Mouse (Mus musculus) stomach, embryonic 16.5 days (tissue): ENCODE results near the gene Cfap61. TPM values are rescaled to one million over a fixed set of nuclear protein-coding genes. Genes with fewer than 3 reads are reported as not detected.

Experiments
- ATAC-seq: fragments of 200-750 bp; cut with Nextera tagmentation; 2 replicates; pipeline ENCODE4 v1.8.0; 2017; ENCODE audit warnings: moderate number of reproducible peaks, moderate TSS enrichment; ENCODE audit not compliant: insufficient read depth, low FRiP score
- H3K27ac ChIP-seq: fragments of 300-500 bp; sonication (generic); 2 replicates; pipeline ENCODE4 v1.5.1; 2014; ENCODE audit warnings: low read length
- H3K27me3 ChIP-seq: fragments of 300-500 bp; sonication (generic); 2 replicates; pipeline ENCODE4 v1.6.1; 2014; ENCODE audit warnings: low read length, control low read depth, mixed read lengths; ENCODE audit not compliant: control insufficient read depth, insufficient read depth
- H3K36me3 ChIP-seq: fragments of 300-500 bp; sonication (generic); 2 replicates; pipeline ENCODE4 v1.6.1; 2014; ENCODE audit warnings: low read length; ENCODE audit not compliant: control insufficient read depth, insufficient read depth
- H3K4me1 ChIP-seq: fragments of 300-500 bp; sonication (generic); 2 replicates; pipeline ENCODE4 v1.6.1; 2014; ENCODE audit warnings: low read length, control low read depth, mixed read lengths; ENCODE audit not compliant: control insufficient read depth, insufficient read depth
- H3K4me2 ChIP-seq: fragments of 300-500 bp; sonication (generic); 2 replicates; pipeline ENCODE4 v1.6.1; 2014; ENCODE audit warnings: low read depth, low read length, mixed read lengths
- H3K4me3 ChIP-seq: fragments of 300-500 bp; sonication (generic); replicated peaks from 2 replicates; pipeline ENCODE4 v1.5.1; 2014; ENCODE audit warnings: mild to moderate bottlenecking, low read length
- H3K9ac ChIP-seq: fragments of 300-500 bp; sonication (generic); 2 replicates; pipeline ENCODE4 v1.6.1; 2014; ENCODE audit warnings: low read length
- H3K9me3 ChIP-seq: fragments of 300-500 bp; sonication (generic); replicated peaks from 2 replicates; pipeline ENCODE4 v1.6.1; 2016; ENCODE audit warnings: low read length, control low read depth; ENCODE audit not compliant: control insufficient read depth
- WGBS: fragments of 180-500 bp; shearing (Covaris S2); extraction: QIAGEN DNeasy Blood & Tissue Kit; methylation state at CpG from one replicate; pipeline ENCODE4 v1.1.7; 2014; 5-methylcytosine and 5-hydroxymethylcytosine counted together
- polyA plus RNA-seq: library from polyadenylated mRNA; unstranded; fragments of >200 nt; fragmentation: Nextera tagmentation; extraction: Ambion mirVana; gene quantifications from 2 replicates; pipeline ENCODE4 v1.2.1, GENCODE M21; 2015

Gene Cfap61
- polyA plus RNA-seq, 1 experiment from 2014 or later, result 0.13 TPM

DNA sequence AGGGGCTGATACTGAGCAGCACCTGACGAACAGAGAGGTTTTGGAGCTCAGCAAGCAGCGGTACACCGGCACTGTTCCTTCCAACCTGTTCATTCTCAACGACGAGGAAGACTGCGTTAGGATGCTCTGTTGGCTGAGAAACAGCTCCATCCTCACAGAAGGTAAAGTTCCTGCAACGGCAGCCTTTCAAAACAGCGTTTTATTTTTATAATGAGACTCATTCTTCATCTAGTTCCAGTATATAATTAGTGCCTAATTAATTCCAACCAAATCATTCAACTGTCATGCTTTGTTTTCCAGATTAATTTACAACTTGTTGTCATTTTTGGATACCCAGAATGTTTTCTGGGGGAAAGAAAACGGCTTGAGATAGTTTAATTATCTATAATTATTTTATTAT lies 175.3 kb downstream of the Cfap61 start:
- no peak for ATAC-seq
- H3K9ac ChIP-seq, result no peak overlapping the region

GRCm38 (mm10) chr2:146116282-146116681 lies 181.7 kb downstream of the Cfap61 start:
- Histone ChIP-seq H3K9me3 (no peaks in the 10 kb centered on the region), H3K27ac (no peak overlapping the region), H3K9ac (no peak overlapping the region), H3K27me3 (no peaks in the 10 kb centered on the region), H3K36me3 (no peaks in the 10 kb centered on the region), H3K4me1 (no peaks in the 10 kb centered on the region), H3K4me3 (no peak overlapping the region), H3K4me2 (no peak overlapping the region)
- ATAC-seq, result no peak
- WGBS, result 87% methylated on average over 6 of the region's 6 CpGs

More for the DNA sequence above, 175.3 kb downstream of the Cfap61 start:
- H3K4me2 ChIP-seq, result no peak overlapping the region
- WGBS, result 77% methylated on average over 9 of the region's 9 CpGs
- H3K4me3 ChIP-seq, result no peak overlapping the region
- H3K36me3 ChIP-seq, result no peaks in the 10 kb centered on the region
- no peak overlapping the region for H3K27ac ChIP-seq
- no peaks in the 10 kb centered on the region for H3K9me3 ChIP-seq
- no peaks in the 10 kb centered on the region for H3K27me3 ChIP-seq
- H3K4me1 ChIP-seq, result no peaks in the 10 kb centered on the region

GRCm38 (mm10) chr2:146116726-146117125 lies 182.1 kb downstream of the Cfap61 start:
- no peaks in the 10 kb centered on the region for H3K9me3 ChIP-seq
- H3K27me3 ChIP-seq, result no peaks in the 10 kb centered on the region
- H3K36me3 ChIP-seq, result no peaks in the 10 kb centered on the region
- no peak overlapping the region for H3K27ac ChIP-seq
- 91% methylated on average over 5 of the region's 5 CpGs for WGBS
- no peak overlapping the region for H3K9ac ChIP-seq
- no peaks in the 10 kb centered on the region for H3K4me1 ChIP-seq
- ATAC-seq, result no peak
- no peak overlapping the region for H3K4me2 ChIP-seq
- no peak overlapping the region for H3K4me3 ChIP-seq

DNA sequence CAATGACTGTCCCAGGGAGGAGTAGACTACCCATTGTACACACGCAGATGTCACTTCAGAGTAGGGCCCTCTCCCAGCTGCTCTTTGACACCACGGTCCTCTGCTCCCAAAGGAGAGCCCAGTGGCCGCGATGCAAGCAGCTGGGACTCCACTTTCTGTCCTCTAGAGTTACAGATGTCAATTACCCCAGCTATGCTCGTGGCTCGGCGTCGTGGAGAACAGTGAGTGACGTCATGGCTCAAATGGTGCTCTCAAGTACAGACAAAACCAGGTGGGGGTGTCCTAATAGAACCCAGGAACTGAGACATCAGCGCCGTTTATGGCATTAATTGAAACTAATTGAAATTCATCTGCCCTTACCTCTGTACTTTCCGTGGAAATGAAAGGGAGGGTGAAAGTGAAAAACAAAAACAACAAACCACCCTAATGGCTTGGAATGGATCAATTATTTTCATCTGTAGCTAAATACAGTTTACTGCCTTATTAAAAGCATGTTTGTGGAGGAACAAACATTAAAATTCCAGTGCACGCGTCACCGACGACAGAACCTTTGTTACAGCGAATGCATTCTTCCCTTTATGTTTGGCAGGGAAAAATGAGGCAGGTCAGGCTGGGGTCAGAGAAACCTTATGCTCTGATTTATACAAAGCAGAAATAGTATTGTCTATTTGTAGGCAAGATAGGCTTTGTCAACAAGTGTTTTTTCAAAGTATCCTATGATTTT lies 182.8 kb downstream of the Cfap61 start:
- no peaks in the 10 kb centered on the region for H3K36me3 ChIP-seq
- WGBS, result 50% methylated on average over 17 of the region's 17 CpGs
- H3K4me1 ChIP-seq, result no peaks in the 10 kb centered on the region
- H3K27me3 ChIP-seq, result no peaks in the 10 kb centered on the region
- no peak overlapping the region for H3K4me2 ChIP-seq
- no peak overlapping the region for H3K9ac ChIP-seq
- H3K4me3 ChIP-seq, result no peak overlapping the region
- no peaks in the 10 kb centered on the region for H3K9me3 ChIP-seq
- no peak overlapping the region for H3K27ac ChIP-seq
- ATAC-seq, result no peak

DNA sequence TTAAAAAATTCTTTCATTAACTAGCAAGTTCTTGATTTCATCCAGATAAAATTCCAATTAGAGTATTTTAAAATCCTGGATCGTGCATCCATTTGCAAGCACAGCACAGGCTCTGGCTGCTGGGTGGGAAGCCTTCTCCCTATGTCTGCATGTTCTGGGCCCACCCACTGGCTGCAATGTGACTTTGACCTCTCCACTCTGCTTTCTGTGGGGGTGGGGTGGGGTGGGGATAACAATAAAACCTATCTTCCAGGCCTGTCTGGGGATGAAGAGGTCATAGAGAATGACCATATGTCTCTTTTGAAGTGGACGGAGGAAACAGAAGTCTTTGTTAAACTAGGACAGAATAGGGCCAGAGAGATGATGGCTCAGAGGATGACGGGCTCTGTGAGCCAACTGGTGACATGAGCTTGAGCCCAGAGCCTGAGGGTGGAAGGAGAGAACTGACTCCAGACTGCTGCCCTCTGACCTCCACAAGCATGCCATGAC lies 183.4 kb downstream of the Cfap61 start:
- Histone ChIP-seq H3K4me3 (no peak overlapping the region), H3K36me3 (no peaks in the 10 kb centered on the region), H3K27me3 (no peaks in the 10 kb centered on the region), H3K4me1 (no peaks in the 10 kb centered on the region), H3K27ac (no peak overlapping the region), H3K9me3 (no peaks in the 10 kb centered on the region), H3K4me2 (no peak overlapping the region), H3K9ac (no peak overlapping the region)
- no peak for ATAC-seq
- WGBS, result 46% methylated on average over 3 of the region's 3 CpGs

DNA sequence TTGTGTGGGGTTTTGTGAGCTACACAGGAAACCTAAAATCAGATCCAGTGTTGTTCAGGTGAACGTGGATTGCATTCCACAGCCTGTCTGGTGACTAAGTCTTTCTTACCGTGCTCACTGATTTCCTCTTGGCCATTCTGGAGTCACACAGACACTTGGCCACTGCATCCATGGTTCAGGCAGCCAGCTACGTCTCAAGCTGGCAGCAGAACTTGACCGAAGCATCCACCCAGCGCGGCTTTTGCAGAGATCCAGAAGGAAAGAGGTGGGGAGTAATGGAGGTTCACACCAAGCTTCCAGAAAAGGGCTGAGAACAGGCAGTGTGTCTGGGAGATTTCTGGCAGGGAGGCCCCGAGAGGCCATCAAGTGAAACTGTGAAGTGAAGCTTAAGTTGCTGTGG lies 187.0 kb downstream of the Cfap61 start:
- Histone ChIP-seq H3K27ac (no peak overlapping the region), H3K36me3 (no peaks in the 10 kb centered on the region)

GRCm38 (mm10) chr2:146125129-146125528 lies 190.5 kb downstream of the Cfap61 start:
- H3K9me3 ChIP-seq, result no peaks in the 10 kb centered on the region
- no peak overlapping the region for H3K9ac ChIP-seq
- no peak overlapping the region for H3K4me3 ChIP-seq
- H3K27ac ChIP-seq, result no peak overlapping the region
- H3K36me3 ChIP-seq, result no peaks in the 10 kb centered on the region
- no peaks in the 10 kb centered on the region for H3K27me3 ChIP-seq
- no peaks in the 10 kb centered on the region for H3K4me1 ChIP-seq
- no peak for ATAC-seq
- no peak overlapping the region for H3K4me2 ChIP-seq
- 92% methylated on average over 2 of the region's 2 CpGs for WGBS

More for the DNA sequence above, 187.0 kb downstream of the Cfap61 start:
- Histone ChIP-seq H3K4me1 (no peaks in the 10 kb centered on the region), H3K27me3 (no peaks in the 10 kb centered on the region), H3K9ac (no peak overlapping the region), H3K4me2 (no peak overlapping the region), H3K4me3 (no peak overlapping the region), H3K9me3 (no peaks in the 10 kb centered on the region)
- 80% methylated on average over 7 of the region's 7 CpGs for WGBS
- ATAC-seq, result no peak

DNA sequence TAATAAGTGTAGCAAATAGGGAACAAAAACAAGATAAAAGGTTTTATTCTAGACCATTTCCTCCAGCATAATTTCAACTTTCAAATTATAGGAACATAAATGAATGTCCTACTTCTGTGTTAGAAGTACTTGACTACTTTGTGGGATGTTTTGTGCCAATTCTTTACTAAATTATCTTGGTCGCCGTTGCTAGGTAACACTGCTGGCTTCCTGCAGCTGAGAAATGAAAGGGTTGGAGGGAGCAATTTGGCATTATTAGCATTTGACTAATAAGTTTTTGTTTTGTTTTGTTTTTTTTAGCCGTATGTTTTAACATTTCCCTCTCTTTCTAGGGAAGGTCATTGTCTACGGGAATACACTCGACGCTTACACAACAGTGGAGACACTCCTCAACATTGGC lies 194.0 kb downstream of the Cfap61 start:
- no peaks in the 10 kb centered on the region for H3K9me3 ChIP-seq
- 89% methylated on average over 6 of the region's 6 CpGs for WGBS
- ATAC-seq, result no peak

DNA sequence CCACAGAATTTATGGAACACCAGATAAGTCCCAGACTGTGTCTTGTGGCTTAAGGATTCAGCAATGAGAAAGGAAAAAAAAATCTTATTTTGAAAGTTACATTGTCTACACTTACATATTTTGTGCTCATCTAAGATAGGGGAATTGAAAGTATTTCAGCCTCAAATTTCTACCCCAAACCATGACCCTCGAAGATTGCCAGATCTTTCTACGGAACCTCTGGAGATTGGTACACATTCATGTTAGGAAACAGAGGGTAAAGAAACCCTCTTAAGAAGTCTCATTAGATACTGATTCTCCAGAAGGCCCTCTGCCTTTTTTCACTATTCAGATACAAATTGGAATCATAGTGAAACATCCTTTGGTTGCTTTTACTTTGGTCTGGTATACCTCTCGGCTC lies 195.9 kb downstream of the Cfap61 start:
- no peak overlapping the region for H3K4me3 ChIP-seq
- WGBS, result 91% methylated on average over 3 of the region's 3 CpGs

More for the DNA sequence above, 194.0 kb downstream of the Cfap61 start:
- no peak overlapping the region for H3K27ac ChIP-seq
- H3K4me2 ChIP-seq, result no peak overlapping the region
- H3K9ac ChIP-seq, result no peak overlapping the region
- no peaks in the 10 kb centered on the region for H3K4me1 ChIP-seq
- no peaks in the 10 kb centered on the region for H3K27me3 ChIP-seq
- H3K36me3 ChIP-seq, result no peaks in the 10 kb centered on the region
- no peak overlapping the region for H3K4me3 ChIP-seq

More for the DNA sequence above, 195.9 kb downstream of the Cfap61 start:
- Histone ChIP-seq H3K36me3 (no peaks in the 10 kb centered on the region), H3K9ac (no peak overlapping the region), H3K27me3 (no peaks in the 10 kb centered on the region), H3K4me2 (no peak overlapping the region), H3K27ac (no peak overlapping the region), H3K4me1 (no peaks in the 10 kb centered on the region), H3K9me3 (no peaks in the 10 kb centered on the region)
- ATAC-seq, result no peak
